Mouse (Mus musculus) intestine, postnatal 0 days (tissue): ENCODE measurements at regions not wholly inside any gene's neighbourhood (a gene's known extent, or its start where the extent isn't known, plus 50 kb on each side); places are given as distances from the start of the nearest gene placed in this dataset.

Source experiments
- ATAC-seq: fragments of 200-750 bp; cut with Nextera tagmentation; 2 replicates; pipeline ENCODE4 v1.8.0; 2017; ENCODE audit warnings: mild to moderate bottlenecking, moderate TSS enrichment, moderate library complexity
- H3K27ac ChIP-seq: fragments of 300-500 bp; sonication (generic); 2 replicates; pipeline ENCODE4 v1.5.1; 2014; ENCODE audit warnings: mild to moderate bottlenecking, low read depth, low read length, moderate library complexity
- H3K27me3 ChIP-seq: fragments of 300-500 bp; sonication (generic); replicated peaks from 2 replicates; pipeline ENCODE4 v1.6.1; 2014; ENCODE audit warnings: low read length, mixed read lengths; ENCODE audit not compliant: control insufficient read depth, insufficient read depth
- H3K36me3 ChIP-seq: fragments of 300-500 bp; sonication (generic); 2 replicates; pipeline ENCODE4 v1.6.1; 2014; ENCODE audit warnings: mild to moderate bottlenecking, moderate library complexity; ENCODE audit not compliant: control insufficient read depth, insufficient read depth
- H3K4me1 ChIP-seq: fragments of 300-500 bp; sonication (generic); replicated peaks from 2 replicates; pipeline ENCODE4 v1.6.1; 2014; ENCODE audit warnings: antibody characterized with exemption, low read length, mixed read lengths; ENCODE audit not compliant: control insufficient read depth, insufficient read depth
- H3K4me2 ChIP-seq: fragments of 300-500 bp; sonication (generic); replicated peaks from 2 replicates; pipeline ENCODE4 v1.6.1; 2014; ENCODE audit warnings: low read depth, mild to moderate bottlenecking, moderate library complexity
- H3K4me3 ChIP-seq: fragments of 300-500 bp; sonication (generic); 2 replicates; pipeline ENCODE4 v1.5.1; 2014; ENCODE audit warnings: low read depth, low read length
- H3K9ac ChIP-seq: fragments of 300-500 bp; sonication (generic); 2 replicates; pipeline ENCODE4 v1.6.1; 2014; ENCODE audit warnings: mild to moderate bottlenecking, low read depth, low read length
- H3K9me3 ChIP-seq: fragments of 300-500 bp; sonication (generic); 2 replicates; pipeline ENCODE4 v1.6.1; 2016; ENCODE audit warnings: mixed run types; ENCODE audit not compliant: control insufficient read depth
- CTCF ChIP-seq: sonication (generic); IDR thresholded peaks from 2 replicates; pipeline ENCODE4 v1.5.1; 2016; ENCODE audit warnings: low read depth, mild to moderate bottlenecking, control low read depth, antibody characterized with exemption, moderate library complexity
- WGBS: fragments of 180-500 bp; shearing (Covaris S2); extraction: QIAGEN DNeasy Blood & Tissue Kit; methylation state at CpG from one replicate; pipeline ENCODE4 v1.1.7; 2014; 5-methylcytosine and 5-hydroxymethylcytosine counted together

- 44% methylated on average over 2 of the region's 2 CpGs for WGBS
- Histone ChIP-seq H3K27ac (no peak overlapping the region), H3K4me1 (no peaks in the 10 kb centered on the region), H3K4me2 (no peak overlapping the region), H3K9me3 (no peaks in the 10 kb centered on the region), H3K9ac (no peak overlapping the region), H3K36me3 (no peaks in the 10 kb centered on the region), H3K27me3 (no peaks in the 10 kb centered on the region), H3K4me3 (no peak overlapping the region)
- no peak for ATAC-seq
- no peak for TF ChIP-seq CTCF
Observed at GRCm38 (mm10) chr13:107541635-107541955, 502.7 kb upstream of the Smim15 start.

DNA sequence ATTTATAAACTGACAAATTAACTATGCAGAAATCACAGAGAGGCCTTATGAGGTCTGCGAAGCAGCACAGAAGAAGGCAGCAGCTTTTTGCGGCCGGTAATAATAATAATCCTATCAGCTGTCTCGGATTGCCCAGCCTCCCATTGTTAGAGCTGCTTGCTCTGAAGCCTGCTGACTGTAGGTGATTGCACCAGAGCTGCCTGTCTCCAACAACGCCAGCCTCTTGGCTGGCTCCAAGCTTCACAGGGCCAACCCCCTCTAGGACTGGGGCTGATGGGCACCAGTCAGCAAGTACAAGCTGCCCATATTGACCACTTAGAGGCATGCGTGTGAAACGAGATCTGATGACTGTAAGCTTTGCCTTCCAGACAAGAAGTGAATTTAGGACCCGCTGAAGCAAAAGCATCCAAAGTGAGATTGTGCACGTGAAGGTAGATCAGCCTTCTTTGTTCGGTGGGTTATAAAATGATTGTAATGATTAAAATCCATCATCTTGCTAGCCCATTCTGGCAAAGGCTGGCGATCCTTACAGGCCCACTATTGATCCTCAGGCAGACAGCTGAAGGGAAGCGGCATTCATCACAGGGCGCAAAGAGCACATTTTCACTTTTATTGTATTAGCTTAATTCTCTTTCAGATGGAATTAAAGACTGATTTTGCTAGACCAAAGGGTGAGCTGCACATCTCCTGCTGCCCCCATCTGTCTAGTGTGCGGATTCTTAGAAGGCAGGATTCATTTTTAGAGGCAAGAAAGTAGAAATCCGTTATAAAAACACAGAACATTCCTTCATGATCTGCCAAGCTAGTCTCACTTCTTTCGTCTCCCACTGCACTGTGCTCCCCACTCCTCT is 503.2 kb upstream of the Smim15 start:
- Histone ChIP-seq H3K27me3 (no peaks in the 10 kb centered on the region), H3K4me3 (no peak overlapping the region), H3K27ac (no peak overlapping the region), H3K9me3 (no peaks in the 10 kb centered on the region), H3K4me1 (no peaks in the 10 kb centered on the region), H3K9ac (no peak overlapping the region), H3K4me2 (no peak overlapping the region), H3K36me3 (no peaks in the 10 kb centered on the region)
- no peak for ATAC-seq
- WGBS: 65% methylated on average over 16 of the region's 16 CpGs
- TF ChIP-seq CTCF: no peak

GRCm38 (mm10) chr13:107540305-107540704 is 503.9 kb upstream of the Smim15 start:
- 90% methylated on average over 7 of the region's 7 CpGs for WGBS

DNA sequence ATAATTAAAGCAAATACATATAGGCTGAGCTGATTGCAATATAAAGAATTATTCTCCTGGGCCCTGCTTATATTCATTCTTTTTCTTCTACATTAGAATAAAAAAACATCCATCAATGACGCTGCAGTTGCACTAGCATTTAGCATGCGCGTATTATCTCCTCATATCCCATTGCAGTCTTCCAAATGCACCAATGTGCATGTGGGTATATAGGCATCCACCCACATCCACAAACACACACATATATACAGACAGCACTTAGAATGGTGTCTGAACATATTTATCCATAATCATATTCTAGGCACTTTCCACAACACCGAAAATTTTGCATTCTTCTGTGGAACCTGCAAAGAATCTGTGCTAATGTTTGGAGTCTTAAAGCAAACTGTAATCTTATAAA is 504.4 kb upstream of the Smim15 start:
- Histone ChIP-seq H3K9me3 (no peaks in the 10 kb centered on the region), H3K27ac (no peak overlapping the region), H3K36me3 (no peaks in the 10 kb centered on the region), H3K4me2 (no peak overlapping the region), H3K4me3 (no peak overlapping the region), H3K27me3 (no peaks in the 10 kb centered on the region), H3K9ac (no peak overlapping the region), H3K4me1 (no peaks in the 10 kb centered on the region)
- WGBS: 95% methylated on average over 4 of the region's 4 CpGs
- no peak for TF ChIP-seq CTCF
- no peak for ATAC-seq

More at GRCm38 (mm10) chr13:107540305-107540704, 503.9 kb upstream of the Smim15 start:
- no peaks in the 10 kb centered on the region for H3K36me3 ChIP-seq
- ATAC-seq: no peak
- no peak overlapping the region for H3K27ac ChIP-seq
- no peak overlapping the region for H3K4me3 ChIP-seq
- no peaks in the 10 kb centered on the region for H3K27me3 ChIP-seq
- no peak overlapping the region for H3K4me2 ChIP-seq
- H3K4me1 ChIP-seq: no peaks in the 10 kb centered on the region
- no peak for TF ChIP-seq CTCF
- H3K9me3 ChIP-seq: no peaks in the 10 kb centered on the region
- H3K9ac ChIP-seq: no peak overlapping the region

DNA sequence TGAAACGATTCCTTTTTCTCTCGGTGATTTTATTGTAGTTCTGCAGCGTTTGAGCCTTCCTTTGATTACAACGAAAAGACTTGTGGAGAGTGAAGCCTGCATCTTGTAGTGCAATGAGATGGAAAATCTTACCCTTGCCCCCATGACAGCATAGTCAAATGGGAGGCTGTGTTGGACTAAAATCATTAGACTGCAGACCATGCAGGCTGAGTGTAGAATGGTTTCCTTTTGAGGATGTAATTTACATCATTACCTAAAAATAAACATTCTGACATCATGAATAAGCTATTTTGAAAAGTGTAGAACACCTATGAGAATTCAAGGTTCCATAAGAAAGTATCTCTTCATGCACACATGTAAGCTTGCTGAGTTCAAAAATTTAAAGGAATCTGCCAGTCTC is 504.9 kb upstream of the Smim15 start:
- ATAC-seq: no peak
- no peak for TF ChIP-seq CTCF
- Histone ChIP-seq H3K9ac (no peak overlapping the region), H3K9me3 (no peaks in the 10 kb centered on the region), H3K4me2 (no peak overlapping the region), H3K27me3 (no peaks in the 10 kb centered on the region), H3K36me3 (no peaks in the 10 kb centered on the region), H3K27ac (no peak overlapping the region), H3K4me1 (no peaks in the 10 kb centered on the region), H3K4me3 (no peak overlapping the region)
- 82% methylated on average over 4 of the region's 4 CpGs for WGBS

DNA sequence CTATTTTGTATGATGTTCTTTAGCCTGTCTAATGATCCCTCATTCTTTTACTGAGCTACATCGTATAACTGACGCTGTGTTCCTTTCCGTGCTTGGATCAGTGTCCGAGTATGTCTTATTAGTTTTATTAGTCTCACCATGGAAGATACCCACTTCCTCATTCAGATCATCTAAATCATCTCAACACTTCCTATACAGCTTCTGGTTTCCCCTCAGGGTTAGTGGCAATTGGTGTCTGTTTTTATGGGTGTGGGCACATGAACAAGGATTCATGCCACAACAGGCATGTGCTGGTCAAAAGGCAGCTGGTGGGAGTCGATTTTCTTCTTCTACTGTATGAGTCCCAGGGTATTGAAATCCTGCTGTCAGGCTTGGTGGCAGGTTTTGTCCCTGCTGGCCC is 509.0 kb upstream of the Smim15 start:
- no peak overlapping the region for H3K4me2 ChIP-seq
- no peak overlapping the region for H3K27ac ChIP-seq
- no peaks in the 10 kb centered on the region for H3K4me1 ChIP-seq
- H3K27me3 ChIP-seq: no peaks in the 10 kb centered on the region
- H3K9ac ChIP-seq: no peak overlapping the region
- ATAC-seq: no peak
- H3K9me3 ChIP-seq: no peaks in the 10 kb centered on the region
- TF ChIP-seq CTCF: no peak
- H3K36me3 ChIP-seq: no peaks in the 10 kb centered on the region
- 83% methylated on average over 5 of the region's 5 CpGs for WGBS
- no peak overlapping the region for H3K4me3 ChIP-seq
